Mouse (Mus musculus): ENCODE measurements around the gene Gtf2a1.

Gene Gtf2a1

DNA sequence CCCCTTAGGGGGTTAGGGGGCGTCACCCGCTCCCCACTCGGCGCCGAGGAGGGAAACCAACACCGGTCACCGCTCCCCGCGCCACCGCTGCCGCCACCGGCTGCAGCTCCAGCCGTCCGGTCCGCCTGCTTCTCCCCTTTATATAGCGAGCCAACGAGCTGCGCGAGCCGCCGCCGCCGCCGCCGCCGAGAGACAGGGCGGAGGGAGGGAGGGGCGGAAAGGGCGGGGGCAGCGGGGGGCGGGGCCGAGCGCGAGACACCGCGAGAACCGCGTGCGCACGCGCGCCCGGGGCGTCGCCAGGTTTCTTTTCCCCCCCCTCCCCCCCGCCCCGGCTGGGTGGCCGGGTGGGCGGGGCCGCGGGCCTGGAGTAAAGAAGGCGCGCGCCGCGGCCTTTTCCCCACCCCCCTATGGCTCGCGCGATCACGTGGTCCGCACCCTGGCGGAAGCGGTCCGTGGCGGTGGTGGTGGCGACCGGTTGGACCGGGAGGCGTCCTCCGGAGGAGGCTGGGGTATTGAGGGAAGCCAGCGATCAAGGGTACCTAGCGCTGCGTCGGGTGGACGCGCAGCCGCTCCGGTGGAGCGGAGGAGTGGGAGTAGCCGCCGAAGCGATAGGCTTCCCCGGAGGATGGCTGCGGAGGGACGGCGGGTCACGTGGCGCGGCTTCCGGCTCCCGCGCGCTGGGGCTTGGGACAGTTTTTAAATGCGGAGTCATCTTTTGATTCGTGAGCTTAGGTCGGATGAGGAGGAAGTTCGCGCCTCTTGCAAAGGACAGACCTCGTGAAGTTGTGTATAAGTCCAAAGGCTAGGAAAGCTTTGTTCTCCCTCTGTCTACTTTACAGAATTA lies at the start of gene Gtf2a1:
TSS of gene Gtf2a1 (minus strand) at position 641 of the 844 bp plus-strand sequence.
- in situ Hi-C loops (cut with MboI, MseI), result loop anchor here in 1 of 2 experiments (10.0 to 25.0 kb wide), 2 partner anchors 75 to 403 kb away; no protein-coding TSS in a partner anchor

DNA sequence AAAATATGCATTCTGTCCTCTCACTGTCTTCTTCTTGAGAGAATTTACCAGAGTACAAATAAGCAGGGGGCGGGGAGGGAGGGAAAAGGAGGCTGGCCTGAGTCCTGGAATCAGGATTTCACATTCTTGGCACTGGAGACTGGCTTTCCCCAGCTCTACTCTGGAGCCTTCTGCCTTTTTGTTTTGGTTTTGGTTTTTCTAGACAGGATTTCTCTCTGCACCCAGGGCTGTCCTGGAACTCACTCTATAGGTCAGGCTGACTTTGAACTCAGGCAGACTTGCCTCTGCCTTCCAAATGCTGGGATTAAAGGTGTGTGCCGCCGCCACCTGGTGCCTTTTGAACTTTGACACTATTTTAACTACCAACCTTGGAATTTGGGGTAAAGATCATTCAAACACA lies 48.1 kb upstream of the Gtf2a1 start:
- in situ Hi-C loops (cut with MboI, MseI), result loop anchor here in 1 of 2 experiments (5.0 kb wide), 1 partner anchor 149 kb away; the partner anchor contains the start of gene Ston2

DNA sequence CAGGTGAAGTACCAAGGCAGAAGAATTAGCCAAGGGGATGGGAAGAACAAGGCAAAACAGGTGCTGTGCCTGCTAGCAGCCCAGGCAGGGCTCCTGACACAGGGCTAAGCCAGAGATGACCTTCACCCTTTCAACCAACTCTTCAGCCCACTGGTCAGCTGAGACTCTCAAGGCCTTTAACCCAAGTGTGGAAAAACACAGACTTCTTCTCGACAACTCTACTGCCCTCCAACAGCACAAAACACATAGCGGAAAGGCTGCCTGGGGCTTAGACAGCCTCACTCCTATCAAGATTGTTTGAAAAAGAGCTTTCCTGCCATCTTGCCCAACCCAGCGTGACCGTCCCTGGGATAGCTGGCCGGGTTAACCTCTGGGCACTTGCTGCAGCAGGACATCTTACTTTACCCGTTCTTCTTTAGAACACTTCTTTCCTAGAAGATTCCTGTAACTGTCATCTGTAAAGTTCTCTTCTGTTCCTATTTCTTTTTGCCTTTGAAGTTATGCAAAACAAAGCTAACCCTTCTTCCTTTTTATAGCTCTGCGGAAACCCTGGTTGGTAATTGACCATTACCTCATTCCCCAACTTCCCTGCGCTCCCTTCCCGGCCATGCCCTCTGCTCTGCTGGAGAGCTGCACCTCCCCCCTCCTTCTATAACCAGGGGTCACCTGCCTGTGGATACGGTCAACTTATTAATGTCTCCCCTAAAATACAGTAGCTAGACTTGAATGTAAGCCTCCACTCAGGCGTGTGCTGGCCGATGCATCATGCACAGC lies 47.0 kb upstream of the Gtf2a1 start:
- in situ Hi-C loops (cut with MboI, MseI), result loop anchor here in 1 of 2 experiments (5.0 kb wide), 1 partner anchor 150 kb away; the partner anchor contains the start of gene Ston2

DNA sequence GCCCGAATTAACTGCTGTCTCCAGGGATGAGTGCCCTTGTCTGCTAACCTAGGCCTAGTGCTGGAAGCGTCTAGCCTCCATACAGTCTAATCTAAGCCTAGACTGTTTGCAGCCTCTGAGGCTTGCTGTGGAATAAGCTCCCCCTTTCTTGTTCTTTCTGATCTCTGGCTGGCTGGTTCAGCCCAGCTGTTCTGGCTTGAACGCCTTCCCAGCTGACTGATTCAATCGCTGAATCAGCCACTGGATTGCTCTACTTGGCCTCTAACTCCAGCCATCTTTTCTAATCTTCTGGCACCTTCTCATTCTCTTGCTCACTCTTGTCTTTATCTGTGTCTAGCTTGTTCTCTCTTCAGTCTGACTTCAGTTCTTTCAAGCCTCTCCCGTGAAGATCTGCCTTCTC lies 36.2 kb upstream of the Gtf2a1 start:
- in situ Hi-C loops (cut with MboI, MseI), result no loop called here

DNA sequence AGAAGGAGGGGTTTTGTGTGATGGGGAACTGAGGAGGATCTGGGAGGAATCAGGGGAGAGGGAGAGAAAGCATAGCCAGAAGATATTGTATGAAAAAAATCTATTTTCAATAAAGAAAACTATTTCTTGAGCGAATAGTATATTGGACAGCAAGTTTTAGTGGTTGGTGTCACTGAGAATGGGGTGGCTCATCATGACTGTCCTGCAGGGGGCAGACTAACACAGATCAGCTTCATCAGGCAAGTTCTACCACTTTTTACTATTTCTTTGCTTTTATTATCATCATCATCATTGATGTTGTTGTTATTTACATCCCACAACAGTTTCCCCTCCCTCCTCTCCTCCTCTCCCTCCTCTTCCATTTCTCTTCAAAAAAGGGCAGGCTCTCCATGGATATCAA lies 34.7 kb upstream of the Gtf2a1 start:
- in situ Hi-C loops (cut with MboI, MseI), result no loop called here

DNA sequence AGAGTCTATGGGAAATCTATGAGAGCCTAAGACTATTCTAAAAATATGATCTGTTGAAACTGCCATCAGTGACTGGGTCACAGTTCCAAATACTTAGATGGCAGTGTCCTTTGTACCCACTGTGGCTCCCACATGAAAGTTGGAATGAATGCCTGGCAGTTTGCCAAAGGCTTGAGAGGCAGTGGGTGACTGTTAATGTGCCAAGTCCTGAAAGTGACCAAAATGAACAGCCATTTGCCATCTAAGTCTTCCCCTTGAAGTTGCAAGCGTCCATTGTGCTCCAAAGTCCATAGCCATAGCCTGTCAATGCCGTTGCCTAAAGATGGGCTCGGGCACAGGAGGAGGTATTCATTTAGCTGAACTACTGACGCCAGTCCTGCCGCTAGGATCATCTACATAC lies 19.1 kb upstream of the Gtf2a1 start:
- in situ Hi-C loops (cut with MboI, MseI), result no loop called here

DNA sequence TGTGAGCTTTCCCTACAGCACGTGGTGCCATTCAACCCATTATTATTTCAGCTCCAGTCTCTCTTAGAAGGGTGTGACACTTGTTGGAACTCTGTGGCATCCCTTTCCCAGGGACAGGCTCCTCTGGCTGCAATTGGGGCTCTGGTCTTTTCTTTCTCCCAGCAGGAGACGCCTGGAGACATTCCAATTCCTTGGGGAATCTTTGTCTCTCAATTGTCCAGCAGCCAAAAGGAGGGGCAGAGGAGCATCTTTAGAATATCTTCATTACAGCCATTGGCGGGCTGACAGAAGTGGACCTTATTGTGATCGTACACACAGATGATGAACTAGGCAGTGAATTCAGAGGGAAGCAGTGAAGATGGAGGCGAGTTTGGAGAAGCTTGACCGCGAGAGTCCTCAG lies 17.4 kb upstream of the Gtf2a1 start:
- in situ Hi-C loops (cut with MboI, MseI), result no loop called here

DNA sequence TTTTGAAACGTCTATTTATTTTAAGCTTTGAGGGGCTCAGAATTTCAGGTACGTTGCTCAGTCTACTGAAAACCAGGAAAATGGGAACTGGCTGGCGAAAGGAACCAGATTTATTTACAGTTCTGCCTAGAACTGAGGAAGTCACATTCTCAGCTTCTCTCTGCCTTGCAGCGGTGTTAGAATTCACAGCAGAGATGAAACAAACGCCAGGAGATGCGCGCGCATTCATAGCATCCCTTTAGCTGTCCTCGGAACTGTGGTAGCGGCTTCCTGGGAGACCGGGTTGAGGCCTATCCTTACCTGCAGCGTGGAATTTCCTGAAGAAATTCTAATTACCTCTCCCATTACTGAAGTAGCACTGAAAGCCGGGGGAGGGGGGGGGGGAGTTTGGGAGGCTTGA lies 16.4 kb upstream of the Gtf2a1 start:
- in situ Hi-C loops (cut with MboI, MseI), result no loop called here

DNA sequence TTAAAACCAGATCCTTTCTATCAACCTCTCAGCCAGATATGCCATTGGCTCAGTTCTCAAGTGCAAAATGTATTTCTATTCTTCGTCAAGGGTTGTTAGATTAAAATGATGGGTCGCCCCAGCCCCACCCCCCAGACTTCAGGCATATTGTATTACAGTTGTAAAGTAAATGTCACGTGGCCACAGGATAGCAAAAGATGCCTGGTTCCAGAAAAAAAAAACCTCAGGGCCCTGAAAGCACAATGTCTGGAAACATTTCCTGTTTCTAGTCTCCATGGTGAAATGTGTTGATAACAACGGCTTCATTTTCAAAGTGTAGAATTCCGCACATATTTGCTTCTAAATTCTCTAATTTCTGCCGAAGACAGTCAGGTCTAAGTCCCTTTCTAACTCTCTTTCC lies 14.3 kb upstream of the Gtf2a1 start:
- in situ Hi-C loops (cut with MboI, MseI), result no loop called here

DNA sequence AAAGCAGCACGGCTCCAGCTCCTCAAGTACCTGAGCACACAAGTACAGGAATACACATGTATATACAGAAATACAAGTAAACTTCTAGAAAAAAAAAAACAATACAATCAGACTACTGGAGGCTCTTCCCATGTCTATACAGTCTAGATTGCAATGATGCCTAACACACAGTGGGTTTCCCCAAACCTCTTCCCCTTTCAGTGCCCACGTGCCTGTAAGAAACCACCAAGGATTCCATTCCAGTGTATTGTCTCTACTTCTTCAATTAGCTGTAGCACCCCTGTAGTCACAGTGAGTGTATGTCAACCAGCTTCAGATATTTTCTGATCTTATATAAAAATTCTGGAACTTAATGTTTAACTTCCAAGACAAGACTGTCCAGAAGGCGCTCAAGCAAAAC lies 1.8 kb upstream of the Gtf2a1 start:
- in situ Hi-C loops (cut with MboI, MseI), result loop anchor here in 1 of 2 experiments (10.0 to 25.0 kb wide), 2 partner anchors 73 to 405 kb away; no protein-coding TSS in a partner anchor

DNA sequence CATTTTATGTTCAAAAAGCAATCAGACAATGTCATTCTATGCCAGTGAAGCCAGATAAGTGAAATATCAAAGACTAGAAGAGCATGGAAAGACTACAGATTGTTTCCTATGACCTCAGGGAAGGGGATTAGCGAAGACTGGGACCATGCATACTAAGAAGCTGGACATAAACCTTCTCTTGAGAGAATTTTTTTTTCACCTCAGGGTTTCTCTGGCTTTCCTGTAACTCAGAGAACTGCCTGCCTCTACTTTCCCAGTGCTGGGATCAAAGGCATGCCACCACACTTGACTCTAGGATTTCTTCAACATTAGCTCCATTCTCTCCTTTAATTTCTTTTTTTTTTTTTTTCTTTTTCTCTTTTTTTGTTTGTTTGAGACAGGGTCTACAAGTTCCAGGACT lies 904 bp upstream of the Gtf2a1 start:
- in situ Hi-C loops (cut with MboI, MseI), result loop anchor here in 1 of 2 experiments (10.0 to 25.0 kb wide), 2 partner anchors 74 to 404 kb away; no protein-coding TSS in a partner anchor

DNA sequence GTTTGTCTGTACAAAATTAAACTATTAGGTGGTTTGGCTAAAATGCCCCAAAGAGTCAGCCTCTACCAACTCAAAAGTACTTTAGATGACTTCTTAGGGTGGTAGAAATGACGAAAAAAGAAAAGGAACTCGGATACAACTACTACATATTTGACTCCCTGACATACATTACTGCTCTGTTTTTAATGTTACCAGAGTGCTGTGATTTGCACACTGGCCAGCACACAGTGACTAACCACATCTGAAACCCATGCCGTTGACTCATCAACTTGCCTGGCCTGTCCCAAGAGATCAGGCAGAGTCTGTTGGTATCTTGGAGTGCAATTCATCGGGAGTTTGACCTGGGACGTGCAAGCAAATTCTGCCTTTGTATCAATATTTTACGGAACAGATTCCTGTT lies 429 bp upstream of the Gtf2a1 start:
- in situ Hi-C loops (cut with MboI, MseI), result loop anchor here in 1 of 2 experiments (10.0 to 25.0 kb wide), 2 partner anchors 74 to 403 kb away; no protein-coding TSS in a partner anchor

DNA sequence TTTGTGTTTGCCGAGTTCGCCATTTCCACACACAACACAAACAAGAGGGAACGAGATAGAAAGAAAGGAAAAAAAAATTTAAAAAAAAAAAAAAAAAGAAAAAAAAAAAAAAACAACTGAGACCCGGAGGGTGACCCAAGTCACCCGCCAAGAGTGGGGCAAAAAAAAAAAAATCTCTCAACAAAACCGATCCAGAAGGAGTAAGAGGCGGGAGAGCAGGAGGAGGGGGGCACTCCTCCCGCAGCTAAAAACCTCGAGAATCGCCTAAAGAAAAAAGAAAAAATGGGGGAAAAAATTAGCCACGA lies 793 bp downstream of the Gtf2a1 start:
- in situ Hi-C loops (cut with MboI, MseI), result loop anchor here in 1 of 2 experiments (25.0 kb wide), 1 partner anchor 402 kb away; no protein-coding TSS in a partner anchor

DNA sequence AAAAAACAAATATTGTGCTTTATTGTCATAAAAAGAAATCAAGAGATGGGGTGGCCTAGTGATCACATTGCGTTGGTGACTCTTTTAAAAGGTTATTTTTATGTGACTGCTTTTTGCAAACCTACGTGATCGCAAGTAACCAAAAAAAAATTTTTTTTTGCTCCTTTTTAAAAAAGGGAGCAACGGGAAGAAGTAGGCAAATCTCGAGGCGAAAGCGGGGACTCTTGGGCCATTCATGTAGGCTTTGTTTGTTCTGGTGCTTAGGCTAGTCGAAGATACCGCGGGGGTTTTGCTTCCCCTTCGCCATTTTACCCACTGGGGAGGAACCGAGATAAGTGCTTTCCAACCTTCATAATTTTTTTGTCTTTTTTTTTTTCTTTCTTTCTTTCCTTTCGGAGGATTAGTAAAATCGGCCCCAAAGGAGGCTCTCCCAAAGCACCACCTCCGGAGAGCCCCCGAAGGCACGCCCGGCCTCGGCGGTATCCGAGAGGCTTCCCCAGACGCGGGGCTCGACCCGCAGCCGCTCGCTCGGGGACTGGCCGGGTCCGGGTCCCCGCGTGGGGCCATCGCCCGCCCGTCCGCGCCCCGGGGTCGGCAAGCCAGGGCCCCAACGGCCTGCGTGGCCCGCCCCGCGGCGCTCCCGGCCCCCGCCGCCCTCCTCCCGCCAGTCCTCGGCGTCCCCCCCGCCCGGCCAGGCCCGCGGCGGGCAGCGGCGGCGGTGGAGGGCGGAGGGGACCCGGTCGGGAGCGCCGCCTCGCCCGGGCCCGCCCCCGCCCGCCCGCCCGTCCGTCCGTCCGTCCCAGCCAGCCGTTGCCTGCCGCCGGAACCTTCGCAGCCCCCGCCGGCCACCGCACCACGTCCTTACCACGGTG lies 1.4 kb downstream of the Gtf2a1 start:
- in situ Hi-C loops (cut with MboI, MseI), result loop anchor here in 1 of 2 experiments (25.0 kb wide), 1 partner anchor 402 kb away; no protein-coding TSS in a partner anchor

DNA sequence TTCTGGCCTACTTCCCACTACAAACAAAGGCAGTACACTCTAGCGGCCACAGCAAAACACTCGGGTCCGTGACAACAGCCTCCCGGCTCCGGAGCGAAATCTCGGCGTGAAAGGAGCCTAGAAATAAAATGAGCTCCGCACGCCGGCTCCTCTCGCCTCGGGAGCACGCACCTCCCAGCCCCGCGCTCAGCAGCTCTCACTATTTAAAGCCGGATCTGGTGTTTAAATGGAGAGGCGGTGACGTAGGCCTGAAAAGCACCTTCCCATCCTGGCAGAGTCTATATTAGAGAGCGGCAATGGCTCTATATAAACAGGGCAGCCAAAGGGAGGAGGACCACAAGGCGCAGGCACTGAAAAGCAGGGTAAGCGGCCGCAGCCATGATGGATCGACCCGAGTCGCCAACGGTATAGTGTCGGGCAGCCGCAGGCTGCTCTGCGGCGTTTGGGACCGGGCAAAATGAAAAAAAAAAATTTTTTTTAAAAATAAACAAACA lies 2.1 kb downstream of the Gtf2a1 start:
- in situ Hi-C loops (cut with MboI, MseI), result loop anchor here in 1 of 2 experiments (25.0 kb wide), 1 partner anchor 401 kb away; no protein-coding TSS in a partner anchor

DNA sequence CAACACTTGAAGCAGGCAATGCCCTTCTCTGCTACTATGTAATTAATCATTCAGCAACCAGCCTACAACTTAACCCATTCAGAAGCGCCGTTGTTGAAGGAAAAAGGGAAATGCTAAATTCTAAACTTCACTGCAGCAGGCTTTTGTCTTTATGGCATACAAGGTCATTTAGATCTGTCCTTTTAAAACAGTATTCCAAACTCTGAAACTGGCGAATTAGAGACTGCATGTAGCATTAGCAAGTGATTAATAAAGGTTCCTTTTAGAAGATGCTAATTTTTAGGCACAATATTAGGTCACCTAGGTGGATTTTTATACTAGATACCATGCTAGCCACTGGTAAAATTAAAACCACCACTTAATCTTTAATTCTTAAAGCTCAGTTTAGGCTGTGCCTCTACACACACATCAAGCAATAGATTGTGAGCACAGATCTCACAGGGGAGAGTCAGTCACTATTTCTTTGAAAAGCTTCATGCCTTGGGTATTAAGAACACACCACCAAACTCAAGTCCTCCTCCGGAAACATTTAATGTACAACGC lies 2.7 kb downstream of the Gtf2a1 start:
- in situ Hi-C loops (cut with MboI, MseI), result loop anchor here in 1 of 2 experiments (25.0 kb wide), 1 partner anchor 400 kb away; no protein-coding TSS in a partner anchor

DNA sequence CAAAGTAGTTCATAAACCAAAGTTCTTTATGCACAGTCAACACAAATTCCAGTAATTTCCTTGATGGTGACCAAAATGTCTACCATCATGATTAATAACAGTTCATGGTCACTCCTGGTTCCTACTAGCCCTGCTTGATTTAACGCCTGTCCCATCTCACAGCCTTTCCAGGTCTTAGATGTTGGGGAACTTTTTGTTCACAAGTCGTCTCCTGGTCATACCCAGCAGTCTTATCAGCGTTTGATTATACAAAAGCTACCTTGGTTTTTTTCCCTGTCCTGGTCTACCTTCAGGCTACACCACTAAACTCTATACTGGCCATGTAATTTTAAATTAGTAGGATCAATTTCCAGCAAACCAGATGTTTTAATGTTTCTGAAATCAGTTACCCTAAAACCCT lies 3.2 kb downstream of the Gtf2a1 start:
- in situ Hi-C loops (cut with MboI, MseI), result loop anchor here in 1 of 2 experiments (25.0 kb wide), 1 partner anchor 400 kb away; no protein-coding TSS in a partner anchor

DNA sequence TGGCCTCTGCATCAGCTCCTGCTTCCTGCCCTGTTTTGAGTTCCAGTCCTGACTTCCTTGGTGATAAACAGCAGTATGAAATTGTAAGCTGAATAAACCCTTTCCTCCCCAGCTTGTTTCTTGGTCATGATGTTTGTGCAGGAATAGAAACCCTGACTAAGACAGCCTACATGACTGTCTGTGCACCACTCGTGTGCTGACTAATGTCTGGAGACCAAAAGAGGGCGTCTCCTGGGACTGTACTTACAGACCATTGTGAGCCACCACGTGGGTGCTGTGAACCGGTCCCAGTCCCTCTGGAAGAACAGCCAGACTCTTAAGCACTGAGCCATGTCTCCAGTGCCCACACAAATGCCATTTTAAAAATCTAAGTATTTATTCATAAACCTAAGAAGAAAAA lies 4.5 kb downstream of the Gtf2a1 start:
- in situ Hi-C loops (cut with MboI, MseI), result loop anchor here in 1 of 2 experiments (25.0 kb wide), 1 partner anchor 399 kb away; no protein-coding TSS in a partner anchor

DNA sequence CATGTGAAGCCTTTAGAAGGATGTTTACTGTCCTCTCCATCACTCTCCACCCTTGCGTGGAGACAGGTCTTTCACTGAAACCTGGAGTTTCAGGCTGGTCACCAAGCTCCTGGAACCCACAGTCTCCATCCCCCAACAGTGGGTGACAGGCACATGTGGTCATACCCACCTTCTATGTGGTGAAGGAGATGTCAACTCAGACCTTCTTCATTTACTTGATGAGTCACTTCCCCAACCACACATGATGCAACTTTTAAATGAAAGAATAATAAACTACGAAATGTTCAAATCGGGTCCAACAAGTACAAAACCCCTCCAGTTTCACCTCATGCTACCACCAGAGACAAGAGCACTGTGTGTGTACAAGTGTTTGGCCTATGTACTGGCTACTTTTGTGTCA lies 5.1 kb downstream of the Gtf2a1 start:
- in situ Hi-C loops (cut with MboI, MseI), result loop anchor here in 1 of 2 experiments (25.0 kb wide), 1 partner anchor 398 kb away; no protein-coding TSS in a partner anchor

DNA sequence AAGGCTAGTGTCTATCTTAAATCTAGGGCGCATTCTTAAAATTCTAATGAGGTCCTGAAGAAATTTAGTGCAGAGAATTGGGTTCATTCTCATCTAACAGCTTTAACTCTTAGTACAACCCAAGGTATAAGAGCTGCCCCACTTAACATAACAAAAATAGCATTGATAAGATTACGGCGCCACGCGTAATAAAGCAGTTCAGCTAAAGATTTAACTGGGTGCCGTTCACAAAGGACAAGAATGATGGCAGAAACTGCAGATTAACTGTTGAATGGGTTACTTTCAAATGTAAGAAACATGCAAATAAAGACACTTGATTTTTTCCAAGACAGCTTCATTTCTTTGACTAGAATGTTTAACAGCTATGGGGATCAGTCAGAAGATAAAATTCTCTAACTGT lies 6.9 kb downstream of the Gtf2a1 start:
- in situ Hi-C loops (cut with MboI, MseI), result loop anchor here in 1 of 2 experiments (25.0 kb wide), 1 partner anchor 396 kb away; no protein-coding TSS in a partner anchor

All from T-helper 17 cell (primary cell).